Mouse (Mus musculus) thymus, postnatal 14 days (tissue): ENCODE measurements around the gene Klf16.

ENCODE experiments used
- DNase-seq: peaks from one replicate; pipeline ENCODE4 v3.0.0; 2021

Gene Klf16

GRCm38 (mm10) chr10:80577195-80578130 is at the start of gene Klf16:
Gene Klf16, minus strand, starts transcription at chr10:80577321.
- DNase-seq, result peak; percentile 100

DNA sequence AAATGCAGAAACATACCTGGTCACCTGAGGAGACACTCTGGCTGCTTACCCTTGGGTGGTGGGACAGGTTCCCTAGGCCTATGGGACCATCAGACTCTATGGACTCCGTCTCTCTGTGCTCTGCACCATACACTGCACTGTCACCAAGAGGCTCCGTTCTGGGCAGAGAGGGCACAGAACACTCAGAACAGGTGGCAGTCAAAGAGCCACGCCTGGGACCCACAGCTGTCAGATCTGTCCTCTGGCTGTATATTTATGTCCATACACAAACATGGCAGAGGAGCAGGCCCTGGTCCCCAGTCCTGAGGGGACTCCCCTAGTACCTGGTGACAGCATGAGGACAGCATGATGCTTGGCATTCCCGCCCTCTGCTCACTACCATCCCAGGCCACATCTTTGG is 48.6 kb upstream of the Klf16 start:
- no peak for DNase-seq

- DNase-seq, result peak; percentile 90
These were observed 46.5 kb upstream of the Klf16 start for GRCm38 (mm10) chr10:80623457-80624191.

- peak; percentile 89 for DNase-seq
These were observed 45.7 kb upstream of the Klf16 start, which contains the start of gene Csnk1g2 for GRCm38 (mm10) chr10:80622661-80623456. Gene Csnk1g2, plus strand, starts transcription at chr10:80622838.

- DNase-seq, result peak; percentile 99
These were observed 45.0 kb upstream of the Klf16 start for GRCm38 (mm10) chr10:80621940-80622660.

- DNase-seq, result no peak
These were observed 44.5 kb upstream of the Klf16 start for GRCm38 (mm10) chr10:80621690-80621939.

GRCm38 (mm10) chr10:80620796-80621689 is 43.9 kb upstream of the Klf16 start:
- DNase-seq, result peak; percentile 43

GRCm38 (mm10) chr10:80620365-80620764 is 43.2 kb upstream of the Klf16 start:
- DNase-seq, result no peak

GRCm38 (mm10) chr10:80619465-80620244 is 42.5 kb upstream of the Klf16 start:
- no peak for DNase-seq

DNA sequence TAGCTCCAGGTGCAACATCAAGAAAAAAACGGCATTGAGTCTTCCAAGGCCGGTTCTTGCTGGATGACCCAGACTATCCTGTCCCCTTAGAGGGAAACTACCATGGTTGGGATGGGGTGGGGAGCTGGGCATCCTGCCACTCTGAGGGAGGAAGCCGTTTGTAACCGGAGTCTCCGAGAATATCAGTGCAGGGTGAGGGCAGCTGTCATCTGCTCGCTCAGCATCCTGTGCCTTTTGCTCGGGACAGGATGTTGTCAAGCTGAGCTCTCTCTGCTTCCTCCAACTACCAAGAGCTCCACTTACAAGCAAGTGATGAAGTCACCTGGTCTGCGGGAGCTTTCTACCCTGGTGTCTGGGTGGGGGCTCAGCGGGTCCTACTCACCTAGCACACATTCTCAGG is 41.1 kb upstream of the Klf16 start:
- peak; percentile 86 for DNase-seq

DNA sequence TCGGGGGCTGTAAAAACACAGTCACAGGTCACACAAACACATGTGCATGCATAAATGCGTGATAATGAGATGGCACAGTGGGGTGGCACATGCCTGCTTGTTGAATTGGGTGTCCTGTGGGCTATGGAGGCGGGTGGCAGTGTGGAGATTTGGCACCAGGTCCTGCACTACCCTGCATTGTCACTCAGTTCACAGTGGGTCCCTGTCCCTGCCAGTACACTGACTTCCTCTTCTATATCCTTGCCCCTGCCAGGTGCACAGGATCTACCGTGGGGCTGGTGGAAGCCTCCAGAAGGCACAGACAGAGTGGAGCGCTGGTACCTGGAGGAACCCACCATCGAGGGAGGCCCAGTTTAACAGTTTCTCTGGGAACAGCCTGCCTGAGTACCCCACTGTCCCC is 37.2 kb upstream of the Klf16 start:
- peak; percentile 60 for DNase-seq

DNA sequence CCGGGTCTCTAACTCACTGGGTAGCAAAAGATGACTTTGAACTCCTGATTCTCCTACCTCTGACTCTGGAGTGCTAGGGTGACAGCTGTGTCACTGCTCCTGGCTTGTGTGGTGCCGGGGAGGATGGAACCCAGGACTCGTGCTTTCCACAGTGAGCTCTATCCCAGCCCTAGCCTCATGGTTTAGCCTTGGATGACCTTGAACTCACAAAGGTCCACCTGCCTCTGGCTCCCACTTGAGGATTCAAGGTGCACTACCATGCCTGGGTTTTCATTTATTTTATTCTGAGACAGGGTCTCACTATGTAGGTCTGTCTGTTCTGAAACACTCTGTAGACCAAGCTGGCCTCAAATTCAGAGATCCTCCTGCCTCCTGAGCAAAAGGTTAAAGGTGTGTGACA is 36.7 kb upstream of the Klf16 start:
- DNase-seq, result no peak

DNA sequence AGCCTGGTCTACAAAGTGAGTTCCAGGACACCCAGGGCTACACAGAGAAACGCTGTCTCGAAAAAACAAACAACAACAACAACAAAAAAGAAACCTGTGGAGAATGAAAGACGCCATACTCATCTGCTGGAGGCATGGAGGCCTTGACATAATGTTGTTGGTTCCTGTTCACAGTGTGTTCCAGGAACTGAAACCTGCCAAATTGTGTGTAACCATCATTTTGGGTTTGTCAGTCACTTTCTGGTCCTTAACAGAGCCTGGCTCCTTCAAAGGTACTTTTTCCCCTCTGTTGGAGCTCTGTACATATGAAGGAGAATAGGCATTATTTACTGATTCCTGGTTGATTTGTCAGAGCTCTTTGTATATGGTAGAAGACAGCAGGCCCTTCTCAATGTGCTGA is 34.8 kb upstream of the Klf16 start:
- no peak for DNase-seq

DNA sequence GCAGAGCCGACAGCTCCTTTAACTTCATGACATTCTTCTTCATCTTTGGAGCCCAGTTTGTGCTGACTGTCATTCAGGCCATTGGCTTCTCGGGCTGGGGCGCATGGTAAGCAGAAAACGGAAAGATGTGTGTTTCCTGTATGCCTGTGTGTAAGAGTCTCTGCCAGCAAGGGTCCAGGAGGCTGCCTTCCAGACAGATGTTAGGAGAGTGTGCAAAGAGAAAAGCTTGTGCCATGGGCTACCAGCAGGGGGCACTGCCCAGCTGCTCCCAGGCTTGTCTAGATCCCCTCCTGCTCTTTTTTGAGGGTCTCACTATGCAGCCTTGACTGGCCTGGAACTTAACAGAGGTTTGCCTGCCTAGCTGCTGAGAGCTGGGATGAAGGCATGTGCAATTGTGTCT is 33.9 kb upstream of the Klf16 start:
- peak; percentile 89 for DNase-seq

- DNase-seq, result peak; percentile 5
These were observed 33.1 kb upstream of the Klf16 start for GRCm38 (mm10) chr10:80610116-80610785.

- no peak for DNase-seq
These were observed 32.3 kb upstream of the Klf16 start for GRCm38 (mm10) chr10:80609269-80609924.

GRCm38 (mm10) chr10:80608435-80608834 is 31.3 kb upstream of the Klf16 start:
- DNase-seq, result peak; percentile 3

GRCm38 (mm10) chr10:80606737-80607350 is 29.7 kb upstream of the Klf16 start:
- DNase-seq, result no peak

DNA sequence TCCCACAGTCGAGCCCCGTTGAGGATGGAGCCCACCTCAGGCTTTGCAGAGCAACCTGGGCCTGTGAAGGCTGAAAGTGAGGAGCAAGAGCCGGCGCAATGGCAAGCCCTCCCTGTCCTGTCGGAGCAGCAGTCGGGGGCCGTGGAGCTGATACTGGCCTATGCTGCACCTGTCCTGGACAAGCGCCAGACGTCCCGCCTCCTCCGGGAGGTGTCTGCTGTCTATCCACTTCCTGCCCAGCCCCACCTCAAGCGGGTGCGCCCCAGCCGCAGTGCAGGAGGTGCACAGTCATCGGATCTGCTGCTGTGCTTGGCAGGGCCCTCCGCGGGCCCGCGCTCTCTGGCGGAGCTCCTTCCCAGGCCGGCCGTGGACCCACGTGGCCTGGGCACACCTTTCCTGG is 29.2 kb upstream of the Klf16 start:
- peak; percentile 76 for DNase-seq
